Mouse (Mus musculus): ENCODE measurements around the gene Mtmr10. TPM values are rescaled to one million over a fixed set of nuclear protein-coding genes. Genes with fewer than 3 reads are reported as not detected.

The Mtmr10 gene
- polyA plus RNA-seq, 1 experiment, result 4.1 TPM

GRCm38 (mm10) chr7:64354206-64354605 is 66.8 kb downstream of the Mtmr10 start:
- TF ChIP-seq CTCF (IDR thresholded peaks at IDR 0.05; ENCODE audit: control insufficient read depth, insufficient read depth, insufficient replicate concordance, low read depth, low read length) (no peak), POLR2A (IDR thresholded peaks at IDR 0.05; ENCODE audit: control insufficient read depth, low read depth, low read length) (no peak)
- H3K4me3 ChIP-seq (ENCODE audit: control insufficient read depth, low read depth, low read length), result no peak overlapping the region
- no peak overlapping the region for H3K27ac ChIP-seq (ENCODE audit: control insufficient read depth, insufficient read depth, low read depth, low read length)
- no peaks in the 10 kb centered on the region for H3K27me3 ChIP-seq (ENCODE audit: control insufficient read depth, insufficient read depth, low read length)
- H3K36me3 ChIP-seq (ENCODE audit: control insufficient read depth, insufficient read depth, low read length), result no peaks in the 10 kb centered on the region
- H3K4me1 ChIP-seq (ENCODE audit: control insufficient read depth, insufficient read depth, low read length), result no peaks in the 10 kb centered on the region; the same call in 1 of the 2 replicates

- Histone ChIP-seq H3K27me3 (ENCODE audit: control insufficient read depth, insufficient read depth, low read length) (no peaks in the 10 kb centered on the region), H3K4me1 (ENCODE audit: control insufficient read depth, insufficient read depth, low read length) (no peaks in the 10 kb centered on the region; the same call in 1 of the 2 replicates), H3K27ac (ENCODE audit: control insufficient read depth, insufficient read depth, low read depth, low read length) (peak overlapping the region; percentile 33), H3K36me3 (ENCODE audit: control insufficient read depth, insufficient read depth, low read length) (no peaks in the 10 kb centered on the region), H3K4me3 (ENCODE audit: control insufficient read depth, low read depth, low read length) (no peak overlapping the region)
- TF ChIP-seq CTCF (IDR thresholded peaks at IDR 0.05; ENCODE audit: control insufficient read depth, insufficient read depth, insufficient replicate concordance, low read depth, low read length) (no peak), POLR2A (IDR thresholded peaks at IDR 0.05; ENCODE audit: control insufficient read depth, low read depth, low read length) (no peak)
These were observed 69.2 kb downstream of the Mtmr10 start for GRCm38 (mm10) chr7:64356661-64357060.

- peak overlapping the region; percentile 83 for H3K27ac ChIP-seq (ENCODE audit: control insufficient read depth, insufficient read depth, low read depth, low read length)
- no peaks in the 10 kb centered on the region for H3K36me3 ChIP-seq (ENCODE audit: control insufficient read depth, insufficient read depth, low read length)
- no peaks in the 10 kb centered on the region for H3K27me3 ChIP-seq (ENCODE audit: control insufficient read depth, insufficient read depth, low read length)
- no peaks in the 10 kb centered on the region; the same call in 1 of the 2 replicates for H3K4me1 ChIP-seq (ENCODE audit: control insufficient read depth, insufficient read depth, low read length)
- no peak for TF ChIP-seq POLR2A (IDR thresholded peaks at IDR 0.05; ENCODE audit: control insufficient read depth, low read depth, low read length)
- TF ChIP-seq CTCF (IDR thresholded peaks at IDR 0.05; ENCODE audit: control insufficient read depth, insufficient read depth, insufficient replicate concordance, low read depth, low read length), result no peak
- no peak overlapping the region for H3K4me3 ChIP-seq (ENCODE audit: control insufficient read depth, low read depth, low read length)
These were observed 70.0 kb downstream of the Mtmr10 start for GRCm38 (mm10) chr7:64357405-64357804.

GRCm38 (mm10) chr7:64358666-64359065 is 71.2 kb downstream of the Mtmr10 start:
- TF ChIP-seq CTCF (IDR thresholded peaks at IDR 0.05; ENCODE audit: control insufficient read depth, insufficient read depth, insufficient replicate concordance, low read depth, low read length), result no peak
- no peak for TF ChIP-seq POLR2A (IDR thresholded peaks at IDR 0.05; ENCODE audit: control insufficient read depth, low read depth, low read length)
- Histone ChIP-seq H3K4me3 (ENCODE audit: control insufficient read depth, low read depth, low read length) (no peak overlapping the region), H3K4me1 (ENCODE audit: control insufficient read depth, insufficient read depth, low read length) (no peaks in the 10 kb centered on the region; the same call in 1 of the 2 replicates), H3K36me3 (ENCODE audit: control insufficient read depth, insufficient read depth, low read length) (no peaks in the 10 kb centered on the region), H3K27ac (ENCODE audit: control insufficient read depth, insufficient read depth, low read depth, low read length) (no peak overlapping the region; the same call in 1 of the 2 replicates), H3K27me3 (ENCODE audit: control insufficient read depth, insufficient read depth, low read length) (no peaks in the 10 kb centered on the region)

GRCm38 (mm10) chr7:64359943-64360585 is 72.6 kb downstream of the Mtmr10 start:
- no peaks in the 10 kb centered on the region for H3K27me3 ChIP-seq (ENCODE audit: control insufficient read depth, insufficient read depth, low read length)
- TF ChIP-seq POLR2A (IDR thresholded peaks at IDR 0.05; ENCODE audit: control insufficient read depth, low read depth, low read length), result no peak
- TF ChIP-seq CTCF (IDR thresholded peaks at IDR 0.05; ENCODE audit: control insufficient read depth, insufficient read depth, insufficient replicate concordance, low read depth, low read length), result no peak
- H3K4me3 ChIP-seq (ENCODE audit: control insufficient read depth, low read depth, low read length), result no peak overlapping the region
- H3K27ac ChIP-seq (ENCODE audit: control insufficient read depth, insufficient read depth, low read depth, low read length), result no peak overlapping the region
- no peaks in the 10 kb centered on the region; the same call in 1 of the 2 replicates for H3K4me1 ChIP-seq (ENCODE audit: control insufficient read depth, insufficient read depth, low read length)
- no peaks in the 10 kb centered on the region for H3K36me3 ChIP-seq (ENCODE audit: control insufficient read depth, insufficient read depth, low read length)

- no peak for TF ChIP-seq POLR2A (IDR thresholded peaks at IDR 0.05; ENCODE audit: control insufficient read depth, low read depth, low read length)
- no peak for TF ChIP-seq CTCF (IDR thresholded peaks at IDR 0.05; ENCODE audit: control insufficient read depth, insufficient read depth, insufficient replicate concordance, low read depth, low read length)
These were observed 73.1 kb downstream of the Mtmr10 start for GRCm38 (mm10) chr7:64360586-64360945.

GRCm38 (mm10) chr7:64365863-64366262 is 78.4 kb downstream of the Mtmr10 start:
- Histone ChIP-seq H3K27me3 (ENCODE audit: control insufficient read depth, insufficient read depth, low read length) (no peaks in the 10 kb centered on the region), H3K27ac (ENCODE audit: control insufficient read depth, insufficient read depth, low read depth, low read length) (no peak overlapping the region), H3K4me1 (ENCODE audit: control insufficient read depth, insufficient read depth, low read length) (no peaks in the 10 kb centered on the region), H3K4me3 (ENCODE audit: control insufficient read depth, low read depth, low read length) (no peak overlapping the region), H3K36me3 (ENCODE audit: control insufficient read depth, insufficient read depth, low read length) (no peaks in the 10 kb centered on the region)
- TF ChIP-seq CTCF (IDR thresholded peaks at IDR 0.05; ENCODE audit: control insufficient read depth, insufficient read depth, insufficient replicate concordance, low read depth, low read length), result no peak
- TF ChIP-seq POLR2A (IDR thresholded peaks at IDR 0.05; ENCODE audit: control insufficient read depth, low read depth, low read length), result no peak

More at GRCm38 (mm10) chr7:64360586-64360945, 73.1 kb downstream of the Mtmr10 start:
- Histone ChIP-seq H3K27me3 (ENCODE audit: control insufficient read depth, insufficient read depth, low read length) (no peaks in the 10 kb centered on the region), H3K4me1 (ENCODE audit: control insufficient read depth, insufficient read depth, low read length) (no peaks in the 10 kb centered on the region; the same call in 1 of the 2 replicates), H3K36me3 (ENCODE audit: control insufficient read depth, insufficient read depth, low read length) (no peaks in the 10 kb centered on the region), H3K4me3 (ENCODE audit: control insufficient read depth, low read depth, low read length) (no peak overlapping the region), H3K27ac (ENCODE audit: control insufficient read depth, insufficient read depth, low read depth, low read length) (no peak overlapping the region)
